Mouse (Mus musculus) liver, adult 2 months (tissue): Measurements from ENCODE around the gene Dip2c.

Experiments
- CTCF ChIP-seq: fragments of 200-500 bp; IDR thresholded peaks from 2 replicates; pipeline ENCODE4 v1.5.1; 2011; ENCODE audit warnings: low read depth, low read length, control low read depth
- POLR2A ChIP-seq: fragments of 200-500 bp; IDR thresholded peaks from 2 replicates; pipeline ENCODE4 v1.6.1; 2011; ENCODE audit warnings: low read length, control low read depth; ENCODE audit not compliant: insufficient read depth; ENCODE audit errors: extremely low read depth

DNA sequence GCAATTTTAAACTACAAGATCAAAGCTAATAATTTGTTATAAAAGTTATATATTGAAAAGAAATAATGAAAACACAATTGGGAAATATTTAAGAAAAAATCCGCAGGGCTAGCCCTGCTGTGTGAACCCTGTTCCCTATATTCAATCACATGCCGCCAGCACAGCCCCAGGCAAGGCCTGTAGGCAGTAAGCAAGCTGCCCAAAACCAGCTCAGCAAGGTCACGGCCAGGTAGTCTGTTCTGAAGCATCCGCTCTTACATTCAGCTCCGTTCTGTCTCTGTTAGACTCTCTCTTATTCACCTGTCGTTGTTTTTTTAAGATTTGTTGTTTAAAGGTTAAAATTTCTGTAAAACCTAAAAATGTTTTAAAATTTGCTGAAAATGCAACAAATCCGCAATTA lies 409.9 kb downstream of the Dip2c start:
- TF ChIP-seq CTCF (no peak), POLR2A (no peak)
